Mouse (Mus musculus): ENCODE measurements at regions not wholly inside any gene's neighbourhood (a gene's known extent, or its start where the extent isn't known, plus 50 kb on each side); places are given as distances from the start of the nearest gene placed in this dataset.

- DNase-seq (ENCODE audit: low spot score in 2 of 2) = no peak
Measured at GRCm38 (mm10) chr5:54741440-54741839, 743.1 kb downstream of the Stim2 start.

DNA sequence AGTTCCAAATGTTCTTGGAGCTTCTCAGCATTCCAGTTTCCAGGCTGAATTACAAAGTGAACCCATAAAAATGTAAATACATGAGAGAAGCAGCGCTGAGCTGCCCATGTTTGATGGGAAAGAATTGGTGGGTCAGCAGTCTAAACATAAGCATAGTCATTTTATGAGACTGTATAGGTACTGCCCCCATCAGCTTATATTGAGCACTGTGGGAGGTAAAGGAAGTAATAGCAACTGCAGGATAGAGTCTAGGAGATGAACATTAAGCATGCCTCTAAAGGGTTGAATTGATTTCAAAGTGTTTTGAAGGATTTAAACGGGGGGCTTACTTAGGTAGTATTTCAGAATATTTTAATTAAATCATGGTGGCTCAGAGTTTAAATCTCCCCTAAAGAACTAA, 748.7 kb downstream of the Stim2 start:
- DNase-seq (ENCODE audit: low spot score in 2 of 2) = no peak

GRCm38 (mm10) chr5:54753372-54753771, 755.1 kb downstream of the Stim2 start:
- no peak for DNase-seq (ENCODE audit: low spot score in 2 of 2)

- no peak for DNase-seq (ENCODE audit: low spot score in 2 of 2)
Measured at GRCm38 (mm10) chr5:54759657-54760056, 761.4 kb downstream of the Stim2 start.

DNA sequence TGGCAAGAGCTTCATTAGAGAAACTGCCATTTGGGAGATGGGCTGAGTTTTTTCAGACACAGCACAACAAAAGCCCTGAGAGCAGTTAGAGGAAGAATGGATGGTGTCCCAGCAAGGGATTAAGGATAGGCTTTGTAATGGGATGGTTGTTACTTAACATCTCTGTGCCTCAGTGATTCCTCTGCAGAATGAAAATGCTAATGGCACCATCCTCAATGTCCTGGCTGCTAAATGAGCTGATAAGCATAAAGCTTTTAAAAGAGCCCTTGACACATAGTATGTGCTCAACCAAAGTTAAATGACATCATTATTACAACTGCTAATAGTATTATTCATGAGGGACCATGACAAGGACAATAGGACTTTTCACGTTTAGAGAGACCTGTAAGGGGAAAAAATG, 764.7 kb downstream of the Stim2 start:
- no peak for DNase-seq (ENCODE audit: low spot score in 2 of 2)

DNA sequence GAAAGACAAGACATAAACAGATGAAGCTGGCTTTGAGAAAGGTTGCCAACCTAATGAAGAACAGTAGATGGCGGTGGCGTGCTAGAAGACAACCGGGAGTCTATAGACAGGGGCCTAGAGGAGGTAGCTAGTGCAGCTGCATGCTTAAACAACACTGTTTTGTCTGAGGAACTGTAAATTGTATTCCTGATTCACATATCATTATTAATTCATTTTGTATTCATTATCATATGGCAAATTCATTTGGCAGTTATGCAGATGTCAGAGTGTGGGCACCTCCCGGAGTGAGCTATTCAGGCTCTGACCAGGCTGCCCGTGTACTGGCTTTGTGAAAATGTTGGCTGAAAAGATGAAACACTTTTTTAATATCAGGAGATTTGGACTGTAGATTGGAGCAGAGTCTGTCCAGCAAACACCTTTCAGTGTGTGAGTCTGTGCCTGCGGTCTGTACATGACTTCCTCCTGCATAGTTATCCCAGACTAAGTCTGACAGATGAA, 798.7 kb downstream of the Stim2 start:
- DNase-seq (ENCODE audit: low spot score in 2 of 2) = peak; percentile 65 to 81

DNA sequence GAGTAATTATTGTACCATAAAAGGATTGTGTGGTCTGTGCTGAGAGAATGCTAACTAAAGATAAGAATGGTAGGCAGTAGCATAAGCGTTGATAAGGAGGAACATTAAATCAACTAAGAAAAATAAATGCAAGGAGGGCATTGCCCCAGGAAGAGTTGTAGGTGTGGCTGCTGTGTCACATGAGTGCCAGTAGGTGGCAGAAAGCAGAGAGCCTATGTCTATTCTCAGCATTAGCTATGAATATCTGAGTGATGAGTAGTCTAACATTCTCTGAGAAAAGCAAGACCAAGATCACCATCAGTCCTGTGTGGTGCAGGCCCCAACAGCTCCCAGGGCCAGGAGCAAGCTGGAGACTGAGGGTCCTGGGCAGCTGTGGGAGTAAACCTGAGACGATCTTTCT, 828.8 kb downstream of the Stim2 start:
- no peak for DNase-seq (ENCODE audit: low spot score in 2 of 2)

Measured in layer of hippocampus, postnatal 10 days (tissue).